8 mouse cellular contexts compared by ENCODE assay signal in genomic region chr2:28840222-28840951, GRCm38 (mm10). TPM values are rescaled to one million over a fixed set of nuclear protein-coding genes. Genes with fewer than 3 reads are reported as not detected.
DNase-seq lines count a peak whose midpoint lies in the region; ATAC-seq and TF ChIP-seq lines count a peak whose summit lies in the region.

Gene Gtf3c4 (minus strand): TSS chr2:28840360.
Gene Ddx31 (plus strand): TSS chr2:28840406.

- peaks cover 7% of the 10 kb centered on the region for H3K36me3 ChIP-seq in heart, embryonic 12.5 days
- peaks cover 3% of the 10 kb centered on the region; the same call in 1 of the 2 replicates for H3K36me3 ChIP-seq in kidney, postnatal 0 days (ENCODE audit: insufficient read depth, low read length)
- H3K36me3 ChIP-seq in liver, embryonic 11.5 days (ENCODE audit: control insufficient read depth, insufficient read depth, low read length), result peaks cover 4% of the 10 kb centered on the region; the same call in 1 of the 2 replicates
- peaks cover 9% of the 10 kb centered on the region for H3K36me3 ChIP-seq in stomach, embryonic 14.5 days (ENCODE audit: control insufficient read depth, insufficient read depth, low read length)

- peak; percentile 94 for DNase-seq in CD4-positive helper T cell, adult 2 months (ENCODE audit: low read depth, low spot score)
- DNase-seq in brain, embryonic 18.5 days (ENCODE audit: low read depth, low spot score), result peak; percentile 82
- peak; percentile 96 for DNase-seq in kidney, postnatal 0 days (ENCODE audit: low spot score)
- DNase-seq in liver, embryonic 11.5 days (ENCODE audit: low spot score), result peak; percentile 95
- peak; percentile 96 for DNase-seq in naive thymus-derived CD4-positive, alpha-beta T cell, adult 2 months (ENCODE audit: low read depth)

- peak within 1 kb of the TSS; percentile 81 for H3K4me3 ChIP-seq in heart, embryonic 12.5 days
- peak within 1 kb of the TSS; percentile 68 for H3K4me3 ChIP-seq in kidney, postnatal 0 days (replicated peaks; ENCODE audit: low read depth, low read length)
- H3K4me3 ChIP-seq in liver, embryonic 11.5 days (ENCODE audit: low read depth, low read length), result peak within 1 kb of the TSS; percentile 98
- H3K4me3 ChIP-seq in stomach, embryonic 14.5 days (ENCODE audit: low read depth, low read length), result peak within 1 kb of the TSS; percentile 98

- peak within 1 kb of the TSS; percentile 73 for H3K27ac ChIP-seq in heart, embryonic 12.5 days (ENCODE audit: poor library complexity, severe bottlenecking)
- peak within 1 kb of the TSS; percentile 90 for H3K27ac ChIP-seq in kidney, postnatal 0 days
- H3K27ac ChIP-seq in liver, embryonic 11.5 days (ENCODE audit: low read depth, low read length), result peak within 1 kb of the TSS; percentile 85
- peak within 1 kb of the TSS; percentile 90 for H3K27ac ChIP-seq in stomach, embryonic 14.5 days (ENCODE audit: low read length)

- TF ChIP-seq CTCF in kidney, postnatal 0 days (IDR thresholded peaks at IDR 0.05; ENCODE audit: low read depth), result no peak

- no peaks in the 10 kb centered on the region for H3K27me3 ChIP-seq in heart, embryonic 12.5 days (replicated peaks)
- H3K27me3 ChIP-seq in kidney, postnatal 0 days (ENCODE audit: insufficient read depth, low read length), result no peaks in the 10 kb centered on the region
- H3K27me3 ChIP-seq in liver, embryonic 11.5 days (replicated peaks; ENCODE audit: control insufficient read depth, insufficient read depth, low read length), result no peaks in the 10 kb centered on the region
- H3K27me3 ChIP-seq in stomach, embryonic 14.5 days (ENCODE audit: control insufficient read depth, insufficient read depth, low read length), result no peaks in the 10 kb centered on the region

- peak; percentile 92 for ATAC-seq in erythroid progenitor cell, adult 5-6 weeks (replicated peaks; ENCODE audit: low FRiP score, poor library complexity, severe bottlenecking)
- ATAC-seq in heart, embryonic 12.5 days (ENCODE audit: insufficient number of reproducible peaks, low FRiP score), result peak; percentile 96
- peak; percentile 97 for ATAC-seq in kidney, postnatal 0 days (replicated peaks; ENCODE audit: low FRiP score, low read depth)
- ATAC-seq in liver, embryonic 11.5 days (replicated peaks; ENCODE audit: low FRiP score), result peak; percentile 92
- ATAC-seq in stomach, embryonic 14.5 days (ENCODE audit: insufficient number of reproducible peaks, insufficient read depth, low FRiP score, low read depth), result peak; percentile 94

- WGBS in heart, embryonic 12.5 days, result under 1% methylated on average over 63 of the region's 63 CpGs
- WGBS in kidney, postnatal 0 days, result under 1% methylated on average over 63 of the region's 63 CpGs
- WGBS in liver, embryonic 11.5 days, result under 1% methylated on average over 60 of the region's 63 CpGs
- WGBS in stomach, embryonic 14.5 days, result under 1% methylated on average over 63 of the region's 63 CpGs

- H3K4me2 ChIP-seq in heart, embryonic 12.5 days, result peak within 1 kb of the TSS; percentile 90
- peak within 1 kb of the TSS; percentile 70 for H3K4me2 ChIP-seq in kidney, postnatal 0 days (ENCODE audit: low read length)
- H3K4me2 ChIP-seq in liver, embryonic 11.5 days, result peak within 1 kb of the TSS; percentile 91
- peak within 1 kb of the TSS; percentile 94 for H3K4me2 ChIP-seq in stomach, embryonic 14.5 days (replicated peaks; ENCODE audit: low read depth, low read length)

- H3K9ac ChIP-seq in heart, embryonic 12.5 days, result peak within 1 kb of the TSS; percentile 92
- peak within 1 kb of the TSS; percentile 81 for H3K9ac ChIP-seq in kidney, postnatal 0 days (ENCODE audit: low read depth, low read length)
- peak within 1 kb of the TSS; percentile 95 for H3K9ac ChIP-seq in liver, embryonic 11.5 days (ENCODE audit: low read depth, low read length)
- H3K9ac ChIP-seq in stomach, embryonic 14.5 days (replicated peaks; ENCODE audit: low read depth, low read length), result peak within 1 kb of the TSS; percentile 89

- H3K4me1 ChIP-seq in heart, embryonic 12.5 days (replicated peaks), result peaks cover 39% of the 10 kb centered on the region
- peaks cover 15% of the 10 kb centered on the region; the same call in 1 of the 2 replicates for H3K4me1 ChIP-seq in kidney, postnatal 0 days (replicated peaks; ENCODE audit: insufficient read depth, low read length)
- peaks cover 20% of the 10 kb centered on the region for H3K4me1 ChIP-seq in liver, embryonic 11.5 days (replicated peaks; ENCODE audit: control insufficient read depth, insufficient read depth, low read length)
- peaks cover 20% of the 10 kb centered on the region for H3K4me1 ChIP-seq in stomach, embryonic 14.5 days (ENCODE audit: control insufficient read depth, insufficient read depth, low read length)

- H3K9me3 ChIP-seq in heart, embryonic 12.5 days (replicated peaks), result no peaks in the 10 kb centered on the region
- no peaks in the 10 kb centered on the region for H3K9me3 ChIP-seq in kidney, postnatal 0 days (replicated peaks; ENCODE audit: low read length)
- no peaks in the 10 kb centered on the region for H3K9me3 ChIP-seq in liver, embryonic 11.5 days (ENCODE audit: control insufficient read depth, low read length)
- no peaks in the 10 kb centered on the region for H3K9me3 ChIP-seq in stomach, embryonic 14.5 days (ENCODE audit: control insufficient read depth, low read depth, low read length)

RNA-seq across cellular contexts. Expression of gene Gtf3c4, which starts in this region (rescaled TPM):
- total RNA-seq in erythroid progenitor cell, adult 5-6 weeks (2015; ENCODE audit: low replicate concordance), result 4.7 and 6.7 TPM in 2 replicates
- total RNA-seq in erythroid progenitor cell, adult 5-6 weeks (2017; ENCODE audit: low replicate concordance), result 5.7 and 7.8 TPM in 2 replicates
- 14.7 and 15.0 TPM in 2 replicates for polyA plus RNA-seq in heart, embryonic 12.5 days (2016; fragmentation: Nextera tagmentation; extraction: Ambion mirVana)
- polyA plus RNA-seq in kidney, postnatal 0 days (2015; fragmentation: Nextera tagmentation; extraction: Ambion mirVana), result 9.3 and 9.9 TPM in 2 replicates
- polyA plus RNA-seq in liver, embryonic 11.5 days (2014; fragmentation: Nextera tagmentation; extraction: Ambion mirVana), result 19.2 and 20.1 TPM in 2 replicates
- polyA plus RNA-seq in stomach, embryonic 14.5 days (2014; fragmentation: Nextera tagmentation; extraction: Ambion mirVana), result 22.8 and 23.3 TPM in 2 replicates

RNA-seq across cellular contexts. Expression of gene Ddx31, which starts in this region (rescaled TPM):
- 9.4 TPM in 1 of 2 replicates, not detected in the other for total RNA-seq in erythroid progenitor cell, adult 5-6 weeks (2015; ENCODE audit: low replicate concordance)
- 0.68 and 3.2 TPM in 2 replicates for total RNA-seq in erythroid progenitor cell, adult 5-6 weeks (2017; ENCODE audit: low replicate concordance)
- polyA plus RNA-seq in heart, embryonic 12.5 days (2016; fragmentation: Nextera tagmentation; extraction: Ambion mirVana), result 10.2 TPM in 2 replicates
- 8.7 and 9.7 TPM in 2 replicates for polyA plus RNA-seq in kidney, postnatal 0 days (2015; fragmentation: Nextera tagmentation; extraction: Ambion mirVana)
- polyA plus RNA-seq in liver, embryonic 11.5 days (2014; fragmentation: Nextera tagmentation; extraction: Ambion mirVana), result 15.5 and 16.4 TPM in 2 replicates
- 13.5 and 14.8 TPM in 2 replicates for polyA plus RNA-seq in stomach, embryonic 14.5 days (2014; fragmentation: Nextera tagmentation; extraction: Ambion mirVana)

Comparison
In these comparisons a context has a peak if more than half of its experiments do, and no peak if none do; other contexts are left out.
1. Peak in every context shown above with its lines: DNase-seq, ATAC-seq, H3K4me3 ChIP-seq and H3K27ac ChIP-seq.